ENCODE assay signal across 8 mouse cellular contexts in the genomic region with DNA sequence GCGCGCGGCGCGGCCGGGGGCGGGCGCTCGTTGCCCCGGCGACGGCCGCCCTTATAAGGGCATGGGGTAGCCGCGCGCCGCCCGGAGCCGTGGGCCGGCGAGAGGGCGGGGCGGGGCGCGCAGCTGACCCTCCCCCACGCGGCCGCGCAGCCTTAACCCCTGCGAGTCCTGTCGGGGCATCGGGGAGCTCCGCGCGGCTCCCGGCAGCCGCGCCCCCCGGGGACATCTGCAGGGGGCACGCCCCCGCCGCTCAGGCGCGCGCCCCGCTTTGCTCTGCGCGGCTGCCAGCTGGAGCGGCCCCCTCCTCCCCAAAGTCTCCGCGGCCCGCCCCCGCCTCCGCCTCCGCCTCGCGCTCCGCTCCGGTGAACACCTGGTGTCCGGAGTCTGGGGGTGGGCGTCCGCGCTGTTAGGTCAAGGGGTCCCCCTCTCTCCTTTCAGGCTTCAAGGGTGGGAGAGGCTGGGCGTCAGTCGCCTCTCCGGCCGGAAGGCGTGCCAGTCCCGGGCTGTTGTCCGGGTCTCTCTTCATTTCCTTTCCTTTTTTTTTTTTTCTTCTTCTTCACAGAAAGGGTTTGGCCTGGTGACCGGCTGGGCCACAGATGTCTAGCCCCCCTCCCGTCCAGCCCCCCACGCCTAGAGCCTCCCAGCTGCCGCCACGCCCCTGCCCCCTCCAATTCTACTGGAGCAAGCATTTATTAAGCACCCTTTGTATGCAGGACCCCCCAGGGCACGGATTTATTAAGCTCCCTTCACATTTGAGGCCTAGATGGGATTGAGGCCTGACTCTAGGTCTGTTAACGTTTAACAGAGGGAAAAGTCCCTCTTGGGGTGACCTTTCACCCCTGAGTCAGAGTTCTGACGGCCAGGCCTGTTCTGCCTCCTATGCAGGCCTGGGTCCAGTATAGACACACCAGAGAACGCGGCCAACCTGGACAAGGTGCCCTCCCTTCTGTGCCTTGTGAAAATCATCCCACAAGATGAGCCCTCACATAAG. TPM values are rescaled to one million over a fixed set of nuclear protein-coding genes. Genes with fewer than 3 reads are reported as not detected.
DNase-seq lines count a peak whose midpoint lies in the region; ATAC-seq and TF ChIP-seq lines count a peak whose summit lies in the region.

No protein-coding gene starts in this region.

- H3K4me1 ChIP-seq in ES-Bruce4 (ENCODE audit: control insufficient read depth, insufficient read depth, low read length): peaks cover 5% of the 10 kb centered on the region
- H3K4me1 ChIP-seq in forebrain, embryonic 15.5 days: peaks cover 33% of the 10 kb centered on the region
- peaks cover 66% of the 10 kb centered on the region for H3K4me1 ChIP-seq in hindbrain, embryonic 10.5 days (replicated peaks)

- H3K9me3 ChIP-seq in ES-Bruce4 (replicated peaks; ENCODE audit: control insufficient read depth, insufficient read depth, low read length, poor library complexity, severe bottlenecking): no peaks in the 10 kb centered on the region
- no peaks in the 10 kb centered on the region for H3K9me3 ChIP-seq in forebrain, embryonic 15.5 days
- no peaks in the 10 kb centered on the region for H3K9me3 ChIP-seq in hindbrain, embryonic 10.5 days

- no peaks in the 10 kb centered on the region for H3K36me3 ChIP-seq in ES-Bruce4 (ENCODE audit: control insufficient read depth, insufficient read depth, low read length, poor library complexity, severe bottlenecking)
- no peaks in the 10 kb centered on the region for H3K36me3 ChIP-seq in forebrain, embryonic 15.5 days
- peaks cover 18% of the 10 kb centered on the region for H3K36me3 ChIP-seq in hindbrain, embryonic 10.5 days

- H3K4me2 ChIP-seq in forebrain, embryonic 15.5 days (replicated peaks): peak overlapping the region; percentile 91

- no peak for TF ChIP-seq POLR2A in ES-Bruce4 (IDR thresholded peaks at IDR 0.05; ENCODE audit: insufficient read depth, low read length)

- DNase-seq in hindbrain, embryonic 10.5 days (ENCODE audit: low spot score): peak; percentile 92
- DNase-seq in layer of hippocampus, postnatal 25 days (ENCODE audit: extremely low spot score in 1 of 2, low spot score in 1 of 2): peak; percentile 54 to 61
- peak; percentile 89 for DNase-seq in lung, postnatal 25 days (ENCODE audit: low spot score)
- DNase-seq in retina, adult 2 months (ENCODE audit: low read depth, low spot score): peak; percentile 53
- peak; percentile 63 to 78 for DNase-seq in thymus, postnatal 36 days

- WGBS in forebrain, embryonic 15.5 days: 2% methylated on average over 56 of the region's 80 CpGs
- under 1% methylated on average over 79 of the region's 80 CpGs for WGBS in hindbrain, embryonic 10.5 days

- H3K4me3 ChIP-seq in ES-Bruce4 (ENCODE audit: low read depth, low read length): peak overlapping the region; percentile 60
- peak overlapping the region; percentile 66 for H3K4me3 ChIP-seq in forebrain, embryonic 15.5 days
- peak overlapping the region; percentile 98 for H3K4me3 ChIP-seq in hindbrain, embryonic 10.5 days

- peak; percentile 67 for ATAC-seq in cerebellum, adult (ENCODE audit: insufficient number of reproducible peaks, low FRiP score, low TSS enrichment)
- peak; percentile 75 for ATAC-seq in forebrain, embryonic 15.5 days (replicated peaks)

- TF ChIP-seq EP300 in ES-Bruce4 (IDR thresholded peaks at IDR 0.05; ENCODE audit: insufficient read depth, low read depth, low read length): no peak

- no peak for TF ChIP-seq CTCF in ES-Bruce4 (IDR thresholded peaks at IDR 0.05; ENCODE audit: low read depth, low read length)

- peak overlapping the region; percentile 90 for H3K9ac ChIP-seq in ES-Bruce4 (ENCODE audit: low read depth, poor library complexity, severe bottlenecking)
- H3K9ac ChIP-seq in forebrain, embryonic 15.5 days (replicated peaks): peak overlapping the region; percentile 75

- H3K27ac ChIP-seq in ES-Bruce4 (ENCODE audit: insufficient read depth, low read length): peak overlapping the region; percentile 47
- peak overlapping the region; percentile 82 for H3K27ac ChIP-seq in forebrain, embryonic 15.5 days (replicated peaks)
- peak overlapping the region; percentile 99 for H3K27ac ChIP-seq in hindbrain, embryonic 10.5 days

- H3K27me3 ChIP-seq in ES-Bruce4 (ENCODE audit: control insufficient read depth, insufficient read depth, low read length, poor library complexity, severe bottlenecking): no peaks in the 10 kb centered on the region
- peaks cover 6% of the 10 kb centered on the region; the same call in 1 of the 2 replicates for H3K27me3 ChIP-seq in forebrain, embryonic 15.5 days
- no peaks in the 10 kb centered on the region for H3K27me3 ChIP-seq in hindbrain, embryonic 10.5 days (ENCODE audit: insufficient read depth, poor library complexity, severe bottlenecking)

RNA-seq across cellular contexts. Expression of gene Nr2f6, which starts 0.5 kb away (rescaled TPM):
- 23.0 and 23.9 TPM in 2 replicates for polyA plus RNA-seq in ES-Bruce4 (2011; ENCODE audit: insufficient read depth, insufficient read length, low read depth, missing spikeins)
- polyA plus RNA-seq in forebrain, embryonic 15.5 days (2015; fragmentation: Nextera tagmentation; extraction: Ambion mirVana): 15.5 and 16.6 TPM in 2 replicates
- 125 and 139 TPM in 2 replicates for polyA plus RNA-seq in hindbrain, embryonic 10.5 days (2016; fragmentation: Nextera tagmentation; extraction: Ambion mirVana)
- 10 to 100 TPM; 43.0 to 44.1 TPM for total RNA-seq in layer of hippocampus, postnatal 25 days (2021)

RNA-seq across cellular contexts. Expression of gene Ocel1, which starts 11.2 kb away (rescaled TPM):
- 1.9 and 3.2 TPM in 2 replicates for polyA plus RNA-seq in ES-Bruce4 (2011; ENCODE audit: insufficient read depth, insufficient read length, low read depth, missing spikeins)
- polyA plus RNA-seq in forebrain, embryonic 15.5 days (2015; fragmentation: Nextera tagmentation; extraction: Ambion mirVana): 7.3 and 8.0 TPM in 2 replicates
- polyA plus RNA-seq in hindbrain, embryonic 10.5 days (2016; fragmentation: Nextera tagmentation; extraction: Ambion mirVana): 7.5 and 8.1 TPM in 2 replicates
- 10 to 100 TPM; 15.3 to 18.5 TPM for total RNA-seq in layer of hippocampus, postnatal 25 days (2021)

RNA-seq across cellular contexts. Expression of gene Ushbp1, which starts 13.3 kb away (rescaled TPM):
- not detected in 2 replicates for polyA plus RNA-seq in ES-Bruce4 (2011; ENCODE audit: insufficient read depth, insufficient read length, low read depth, missing spikeins)
- 5.5 and 6.0 TPM in 2 replicates for polyA plus RNA-seq in forebrain, embryonic 15.5 days (2015; fragmentation: Nextera tagmentation; extraction: Ambion mirVana)
- 5.8 and 7.2 TPM in 2 replicates for polyA plus RNA-seq in hindbrain, embryonic 10.5 days (2016; fragmentation: Nextera tagmentation; extraction: Ambion mirVana)
- total RNA-seq in layer of hippocampus, postnatal 25 days (2021): 1 to 10 TPM; 3.6 to 4.4 TPM

RNA-seq across cellular contexts. Expression of gene Babam1, which starts 14.4 kb away (rescaled TPM):
- 82.0 and 102 TPM in 2 replicates for polyA plus RNA-seq in ES-Bruce4 (2011; ENCODE audit: insufficient read depth, insufficient read length, low read depth, missing spikeins)
- polyA plus RNA-seq in forebrain, embryonic 15.5 days (2015; fragmentation: Nextera tagmentation; extraction: Ambion mirVana): 102 and 108 TPM in 2 replicates
- 112 and 121 TPM in 2 replicates for polyA plus RNA-seq in hindbrain, embryonic 10.5 days (2016; fragmentation: Nextera tagmentation; extraction: Ambion mirVana)
- 10 to 100 TPM; 98.0 to 99.3 TPM for total RNA-seq in layer of hippocampus, postnatal 25 days (2021)

RNA-seq across cellular contexts. Expression of gene Use1, which starts 15.6 kb away (rescaled TPM):
- 63.2 and 68.7 TPM in 2 replicates for polyA plus RNA-seq in ES-Bruce4 (2011; ENCODE audit: insufficient read depth, insufficient read length, low read depth, missing spikeins)
- 98.4 and 102 TPM in 2 replicates for polyA plus RNA-seq in forebrain, embryonic 15.5 days (2015; fragmentation: Nextera tagmentation; extraction: Ambion mirVana)
- polyA plus RNA-seq in hindbrain, embryonic 10.5 days (2016; fragmentation: Nextera tagmentation; extraction: Ambion mirVana): 74.4 and 84.6 TPM in 2 replicates
- total RNA-seq in layer of hippocampus, postnatal 25 days (2021): 100 to 1,000 TPM; 113 TPM

Comparison
In these comparisons a context has a peak if more than half of its experiments do, and no peak if none do; other contexts are left out.
1. Peak in every context shown above with its lines: DNase-seq, ATAC-seq, H3K4me3 ChIP-seq and H3K27ac ChIP-seq.
2. H3K27ac ChIP-seq: peak in every context shown above with its lines; median percentile 99 in hindbrain, embryonic 10.5 days; 82 in forebrain, embryonic 15.5 days; 47 in ES-Bruce4.